In the genomic region with DNA sequence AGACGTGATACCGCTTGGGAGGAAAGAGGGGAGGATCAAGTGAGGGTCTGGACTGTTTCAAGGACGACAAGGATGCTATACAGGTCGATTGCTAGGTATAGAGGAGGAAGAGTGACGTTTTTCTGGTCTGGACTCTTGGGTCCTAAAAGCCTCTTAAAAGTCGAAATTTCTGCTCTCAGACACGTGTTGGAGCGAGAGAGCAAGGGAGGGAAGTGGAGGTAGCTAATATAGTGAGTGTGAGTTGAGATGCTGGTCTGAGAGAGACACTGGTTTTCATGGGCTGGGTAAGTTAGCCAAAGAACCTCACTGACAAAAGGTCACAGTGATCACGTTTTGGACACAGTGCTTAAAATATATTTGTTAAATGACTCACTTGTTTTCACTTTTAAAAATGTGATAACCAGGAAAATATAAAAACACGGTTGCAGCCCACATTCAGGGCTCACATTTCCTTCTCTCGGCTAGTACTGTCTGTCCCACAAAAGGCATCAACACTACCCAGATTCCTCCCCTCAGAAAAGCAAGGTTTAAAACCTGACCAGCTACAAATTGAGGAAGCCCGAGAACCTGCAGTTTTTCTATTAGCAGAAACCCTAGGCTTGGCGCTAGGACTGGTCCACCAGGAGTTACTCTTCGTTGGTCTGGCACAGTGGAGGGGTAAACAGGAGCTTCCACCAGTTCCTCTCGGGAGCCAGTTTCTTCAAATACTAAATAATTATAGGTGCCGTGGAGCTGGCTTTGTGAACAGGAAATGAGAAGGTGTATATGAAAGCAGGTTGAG, we compare ENCODE assay signal across 8 mouse cellular contexts. TPM values are rescaled to one million over a fixed set of nuclear protein-coding genes. Genes with fewer than 3 reads are reported as not detected.
DNase-seq lines count a peak whose midpoint lies in the region; ATAC-seq lines count a peak whose summit lies in the region.

No protein-coding gene starts in this region.

- peak overlapping the region; percentile 76 for H3K4me2 ChIP-seq in kidney, embryonic 16.5 days (replicated peaks; ENCODE audit: low read depth, low read length)
- H3K4me2 ChIP-seq in intestine, embryonic 15.5 days (replicated peaks) = peak overlapping the region; percentile 94
- peak overlapping the region; percentile 76 for H3K4me2 ChIP-seq in neural tube, embryonic 13.5 days

- peak overlapping the region; percentile 80 for H3K4me3 ChIP-seq in kidney, embryonic 16.5 days (ENCODE audit: low read length)
- peak overlapping the region; percentile 74 for H3K4me3 ChIP-seq in embryonic facial prominence, embryonic 10.5 days
- H3K4me3 ChIP-seq in intestine, embryonic 15.5 days (replicated peaks) = peak overlapping the region; percentile 72; the same call in 1 of the 2 replicates
- H3K4me3 ChIP-seq in neural tube, embryonic 13.5 days = peak overlapping the region; percentile 83

- H3K9ac ChIP-seq in kidney, embryonic 16.5 days (replicated peaks; ENCODE audit: low read length) = peak overlapping the region; percentile 88
- 0 out of 2 replicates have a peak overlapping the region, but pooled peaks have one; percentile 67 for H3K9ac ChIP-seq in intestine, embryonic 15.5 days
- H3K9ac ChIP-seq in neural tube, embryonic 13.5 days = peak overlapping the region; percentile 97

- no peaks in the 10 kb centered on the region for H3K9me3 ChIP-seq in kidney, embryonic 16.5 days (ENCODE audit: low read length)
- no peaks in the 10 kb centered on the region for H3K9me3 ChIP-seq in embryonic facial prominence, embryonic 10.5 days
- no peaks in the 10 kb centered on the region for H3K9me3 ChIP-seq in intestine, embryonic 15.5 days
- no peaks in the 10 kb centered on the region for H3K9me3 ChIP-seq in neural tube, embryonic 13.5 days

- H3K27ac ChIP-seq in kidney, embryonic 16.5 days (ENCODE audit: low read length) = no peak overlapping the region
- H3K27ac ChIP-seq in embryonic facial prominence, embryonic 10.5 days (replicated peaks) = peak overlapping the region; percentile 80
- no peak overlapping the region for H3K27ac ChIP-seq in intestine, embryonic 15.5 days
- peak overlapping the region; percentile 96 for H3K27ac ChIP-seq in neural tube, embryonic 13.5 days (replicated peaks)

- H3K27me3 ChIP-seq in kidney, embryonic 16.5 days (ENCODE audit: insufficient read depth, low read length) = no peaks in the 10 kb centered on the region
- peaks cover 25% of the 10 kb centered on the region for H3K27me3 ChIP-seq in embryonic facial prominence, embryonic 10.5 days (replicated peaks; ENCODE audit: low read depth, poor library complexity, severe bottlenecking)
- no peaks in the 10 kb centered on the region for H3K27me3 ChIP-seq in intestine, embryonic 15.5 days (replicated peaks)
- H3K27me3 ChIP-seq in neural tube, embryonic 13.5 days = no peaks in the 10 kb centered on the region

- DNase-seq in kidney, postnatal 4 days = no peak
- DNase-seq in embryonic facial prominence, embryonic 10.5 days (ENCODE audit: low spot score) = no peak
- no peak for DNase-seq in thymus, postnatal 25 days
- DNase-seq in ovary, postnatal 14 days (ENCODE audit: low spot score) = no peak
- DNase-seq in gastrocnemius, adult 8-10 months (ENCODE audit: low spot score in 2 of 2) = no peak

- H3K36me3 ChIP-seq in kidney, embryonic 16.5 days (ENCODE audit: insufficient read depth, low read length) = peaks cover under 1% of the 10 kb centered on the region; the same call in 1 of the 2 replicates
- H3K36me3 ChIP-seq in embryonic facial prominence, embryonic 10.5 days (replicated peaks) = peaks cover 12% of the 10 kb centered on the region
- no peaks in the 10 kb centered on the region for H3K36me3 ChIP-seq in intestine, embryonic 15.5 days
- H3K36me3 ChIP-seq in neural tube, embryonic 13.5 days = peaks cover 22% of the 10 kb centered on the region

- ATAC-seq in kidney, embryonic 16.5 days (ENCODE audit: low FRiP score, low TSS enrichment) = no peak
- ATAC-seq in intestine, embryonic 15.5 days = peak; percentile 36; the same call in 1 of the 2 replicates
- ATAC-seq in neural tube, embryonic 13.5 days (ENCODE audit: low read depth) = no peak

- 41% methylated on average over 16 of the region's 16 CpGs for WGBS in kidney, embryonic 16.5 days
- WGBS in embryonic facial prominence, embryonic 10.5 days = 40% methylated on average over 16 of the region's 16 CpGs
- 37% methylated on average over 16 of the region's 16 CpGs for WGBS in intestine, embryonic 15.5 days
- WGBS in neural tube, embryonic 13.5 days = 46% methylated on average over 16 of the region's 16 CpGs

- H3K4me1 ChIP-seq in kidney, embryonic 16.5 days (ENCODE audit: insufficient read depth, low read length) = peaks cover 12% of the 10 kb centered on the region; the same call in 1 of the 2 replicates
- peaks cover 28% of the 10 kb centered on the region for H3K4me1 ChIP-seq in embryonic facial prominence, embryonic 10.5 days
- H3K4me1 ChIP-seq in intestine, embryonic 15.5 days (replicated peaks) = 0 out of 2 replicates have a peak, but pooled peaks cover 10% of the 10 kb centered on the region
- H3K4me1 ChIP-seq in neural tube, embryonic 13.5 days (replicated peaks) = peaks cover 24% of the 10 kb centered on the region

RNA-seq across cellular contexts. Expression of a gene that starts 0.9 kb away (rescaled TPM):
- 143 and 150 TPM in 2 replicates for polyA plus RNA-seq in kidney, embryonic 16.5 days (2015; fragmentation: Nextera tagmentation; extraction: Ambion mirVana)
- polyA plus RNA-seq in embryonic facial prominence, embryonic 10.5 days (2016; fragmentation: Nextera tagmentation; extraction: Ambion mirVana) = 101 and 105 TPM in 2 replicates
- 170 TPM in 2 replicates for polyA plus RNA-seq in intestine, embryonic 15.5 days (2015; fragmentation: Nextera tagmentation; extraction: Ambion mirVana)
- 1,875 and 2,016 TPM in 2 replicates for polyA plus RNA-seq in neural tube, embryonic 13.5 days (2015; fragmentation: Nextera tagmentation; extraction: Ambion mirVana)
- total RNA-seq in gastrocnemius, adult 8-10 months (2022) = 1 to 10 TPM; 3.9 to 8.6 (median 5.4) TPM

RNA-seq across cellular contexts. Expression of a gene that starts 41.3 kb away (rescaled TPM):
- 83.0 and 95.2 TPM in 2 replicates for polyA plus RNA-seq in kidney, embryonic 16.5 days (2015; fragmentation: Nextera tagmentation; extraction: Ambion mirVana)
- polyA plus RNA-seq in embryonic facial prominence, embryonic 10.5 days (2016; fragmentation: Nextera tagmentation; extraction: Ambion mirVana) = 31.6 and 32.3 TPM in 2 replicates
- 57.6 and 60.4 TPM in 2 replicates for polyA plus RNA-seq in intestine, embryonic 15.5 days (2015; fragmentation: Nextera tagmentation; extraction: Ambion mirVana)
- 38.5 and 49.5 TPM in 2 replicates for polyA plus RNA-seq in neural tube, embryonic 13.5 days (2015; fragmentation: Nextera tagmentation; extraction: Ambion mirVana)
- total RNA-seq in gastrocnemius, adult 8-10 months (2022) = 10 to 100 TPM; 25.7 to 38.7 (median 28.8) TPM

RNA-seq across cellular contexts. Expression of a gene that starts 51.6 kb away (rescaled TPM):
- polyA plus RNA-seq in kidney, embryonic 16.5 days (2015; fragmentation: Nextera tagmentation; extraction: Ambion mirVana) = 39.7 and 40.4 TPM in 2 replicates
- polyA plus RNA-seq in embryonic facial prominence, embryonic 10.5 days (2016; fragmentation: Nextera tagmentation; extraction: Ambion mirVana) = 65.5 and 73.2 TPM in 2 replicates
- 33.5 and 34.2 TPM in 2 replicates for polyA plus RNA-seq in intestine, embryonic 15.5 days (2015; fragmentation: Nextera tagmentation; extraction: Ambion mirVana)
- 644 and 732 TPM in 2 replicates for polyA plus RNA-seq in neural tube, embryonic 13.5 days (2015; fragmentation: Nextera tagmentation; extraction: Ambion mirVana)
- total RNA-seq in gastrocnemius, adult 8-10 months (2022) = 1 to 10 TPM in 2 of 4 experiments, under 1 TPM in 2; 0.63 to 1.8 (median 1.3) TPM

Comparison
In these comparisons a context has a peak if more than half of its experiments do, and no peak if none do; other contexts are left out.
1. H3K27ac ChIP-seq: peak in embryonic facial prominence, embryonic 10.5 days (single experiment) and neural tube, embryonic 13.5 days (single experiment); none in kidney, embryonic 16.5 days (single experiment) and intestine, embryonic 15.5 days (single experiment).
2. RNA of a gene that starts 0.9 kb away (polyA plus RNA-seq): 1,875 to 2,016 TPM in neural tube, embryonic 13.5 days; 170 TPM in intestine, embryonic 15.5 days, 143 to 150 TPM in kidney, embryonic 16.5 days and 101 to 105 TPM in embryonic facial prominence, embryonic 10.5 days; every median in the first group is over 10 times any median in the second.
3. Peak in every context shown above with its lines, with median percentiles within 50 percentile points of each other: H3K4me2 ChIP-seq, H3K4me3 ChIP-seq and H3K9ac ChIP-seq.